Mouse (Mus musculus): ENCODE results near the gene Wfdc17. TPM values are rescaled to one million over a fixed set of nuclear protein-coding genes. Genes with fewer than 3 reads are reported as not detected.
A peak's percentile ranks its signal among the peaks of the same experiment; 100 is the strongest.

Wfdc17 gene
- total and polyA plus RNA-seq, 2 experiments from 2014 or later, result 1.1 TPM; not detected in 1

- Histone ChIP-seq H3K9ac (replicated peaks; ENCODE audit: low read length) (no peak overlapping the region), H3K36me3 (ENCODE audit: insufficient read depth, low read length) (no peaks in the 10 kb centered on the region), H3K4me3 (ENCODE audit: low read length) (no peak overlapping the region), H3K9me3 (ENCODE audit: low read length) (no peaks in the 10 kb centered on the region), H3K27me3 (ENCODE audit: insufficient read depth, low read length) (0 out of 2 replicates have a peak, but pooled peaks cover 12% of the 10 kb centered on the region), H3K4me2 (ENCODE audit: low read depth, low read length) (no peak overlapping the region), H3K27ac (no peak overlapping the region), H3K4me1 (ENCODE audit: insufficient read depth, low read length) (no peaks in the 10 kb centered on the region)
- no peak for TF ChIP-seq CTCF (IDR thresholded peaks at IDR 0.05; ENCODE audit: low read depth)
- 68% methylated on average over 4 of the region's 4 CpGs for WGBS
- DNase-seq (ENCODE audit: low spot score) (no peak), ATAC-seq (no peak)
Measured at GRCm38 (mm10) chr11:83746152-83746551, 42.4 kb downstream of the Wfdc17 start.

GRCm38 (mm10) chr11:83746681-83747080 is 42.9 kb downstream of the Wfdc17 start, which contains the start of gene Wfdc21:
Gene Wfdc21 (plus strand): TSS chr11:83746940.
- H3K4me1 ChIP-seq (ENCODE audit: insufficient read depth, low read length), result no peaks in the 10 kb centered on the region
- no peak within 1 kb of the TSS for H3K4me2 ChIP-seq (ENCODE audit: low read depth, low read length)
- ATAC-seq, result no peak
- H3K27me3 ChIP-seq (ENCODE audit: insufficient read depth, low read length), result 0 out of 2 replicates have a peak, but pooled peaks cover 17% of the 10 kb centered on the region
- no peaks in the 10 kb centered on the region for H3K9me3 ChIP-seq (ENCODE audit: low read length)
- no peak within 1 kb of the TSS for H3K4me3 ChIP-seq (ENCODE audit: low read length)
- WGBS, result 69% methylated on average over 5 of the region's 5 CpGs
- no peak within 1 kb of the TSS for H3K27ac ChIP-seq
- no peak for TF ChIP-seq CTCF (IDR thresholded peaks at IDR 0.05; ENCODE audit: low read depth)
- no peak for DNase-seq (ENCODE audit: low spot score)
- H3K36me3 ChIP-seq (ENCODE audit: insufficient read depth, low read length), result no peaks in the 10 kb centered on the region
- no peak within 1 kb of the TSS for H3K9ac ChIP-seq (replicated peaks; ENCODE audit: low read length)

DNA sequence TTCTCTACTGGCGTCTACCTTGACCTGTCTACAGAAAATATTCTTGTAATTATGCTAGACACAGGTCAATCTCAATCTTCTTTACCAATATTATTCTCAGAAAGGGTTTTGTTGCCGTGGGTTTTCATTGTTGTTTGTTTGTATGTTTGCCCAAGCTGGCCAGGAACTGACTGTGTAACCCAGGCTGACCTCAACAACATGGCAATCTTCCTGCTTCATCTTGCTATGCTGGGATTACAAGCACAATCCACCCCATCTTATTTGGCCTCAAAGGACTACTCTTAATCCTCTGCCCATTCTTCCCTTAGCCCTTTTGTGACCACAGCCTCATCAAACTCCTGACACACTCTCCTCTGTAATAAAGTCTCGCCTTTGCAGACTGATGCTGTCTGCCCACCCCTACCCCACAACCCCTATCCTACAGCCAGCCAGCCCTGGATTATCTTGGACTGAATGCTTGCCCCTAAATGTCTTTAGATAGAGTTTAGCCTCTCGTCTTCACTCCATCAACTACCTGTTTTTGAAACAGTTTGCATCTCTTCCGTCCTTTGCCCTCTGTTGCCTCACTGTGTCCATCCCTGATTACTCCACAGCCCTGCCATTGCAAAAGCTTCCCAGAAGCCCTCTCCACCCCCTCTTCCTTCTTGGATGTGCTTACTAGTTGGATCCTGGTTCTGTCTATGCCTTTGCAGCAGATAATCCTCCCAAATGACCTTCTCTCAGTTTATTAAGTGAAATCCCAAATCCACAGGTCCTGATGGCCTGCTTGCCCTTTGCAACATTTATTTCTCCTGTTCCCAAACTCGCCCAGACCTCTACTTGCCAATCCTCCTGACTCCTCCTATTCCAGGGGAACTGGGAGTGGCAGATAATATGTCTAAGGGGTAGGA is 43.8 kb downstream of the Wfdc17 start:
- H3K36me3 ChIP-seq (ENCODE audit: insufficient read depth, low read length), result no peaks in the 10 kb centered on the region
- no peak overlapping the region for H3K9ac ChIP-seq (replicated peaks; ENCODE audit: low read length)
- H3K4me1 ChIP-seq (ENCODE audit: insufficient read depth, low read length), result no peaks in the 10 kb centered on the region
- no peak overlapping the region for H3K4me3 ChIP-seq (ENCODE audit: low read length)
- no peaks in the 10 kb centered on the region for H3K9me3 ChIP-seq (ENCODE audit: low read length)
- 69% methylated on average over 6 of the region's 6 CpGs for WGBS
- H3K4me2 ChIP-seq (ENCODE audit: low read depth, low read length), result no peak overlapping the region
- TF ChIP-seq CTCF (IDR thresholded peaks at IDR 0.05; ENCODE audit: low read depth), result no peak
- no peak overlapping the region for H3K27ac ChIP-seq
- ATAC-seq (no peak), DNase-seq (ENCODE audit: low spot score) (no peak)
- H3K27me3 ChIP-seq (ENCODE audit: insufficient read depth, low read length), result 0 out of 2 replicates have a peak, but pooled peaks cover 17% of the 10 kb centered on the region

DNA sequence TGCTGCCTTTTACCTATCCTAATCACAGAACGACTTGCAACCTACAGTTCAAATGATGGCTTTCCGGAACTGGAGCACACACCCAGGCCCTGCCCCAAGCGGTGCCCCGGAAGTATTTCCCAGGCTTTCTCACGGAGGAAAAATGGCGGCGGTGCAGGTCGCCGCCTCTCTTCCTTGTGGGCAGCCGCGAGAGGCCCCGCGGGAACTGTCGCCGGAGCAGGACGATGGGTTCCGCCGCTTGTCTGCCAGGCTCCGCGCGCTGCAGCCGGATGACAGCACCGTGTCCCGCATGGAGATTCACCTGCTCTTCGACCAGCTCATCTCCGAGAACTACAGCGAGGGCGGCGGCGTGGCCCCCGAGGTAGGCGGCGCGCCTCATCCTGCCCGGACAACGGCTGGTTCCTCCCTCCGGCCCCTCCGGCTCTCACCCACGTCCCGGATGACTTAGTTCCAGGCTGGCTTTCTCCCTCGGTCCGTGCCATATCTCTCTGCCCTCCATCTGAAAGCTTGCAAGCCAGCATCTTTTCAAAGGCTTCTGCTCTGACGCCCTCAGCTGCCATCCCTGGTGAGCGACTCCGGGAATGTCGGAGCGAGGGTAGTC is 49.9 kb downstream of the Wfdc17 start, which contains the start of gene Heatr6:
TSS of gene Heatr6 (plus strand) at position 116 of the 601 bp plus-strand sequence.
- Histone ChIP-seq H3K9me3 (ENCODE audit: low read length) (no peaks in the 10 kb centered on the region), H3K4me1 (ENCODE audit: insufficient read depth, low read length) (0 out of 2 replicates have a peak, but pooled peaks cover 6% of the 10 kb centered on the region), H3K36me3 (ENCODE audit: insufficient read depth, low read length) (peaks cover 16% of the 10 kb centered on the region; the same call in 1 of the 2 replicates), H3K27me3 (ENCODE audit: insufficient read depth, low read length) (0 out of 2 replicates have a peak, but pooled peaks cover 12% of the 10 kb centered on the region), H3K4me3 (ENCODE audit: low read length) (peak within 1 kb of the TSS; percentile 85), H3K9ac (replicated peaks; ENCODE audit: low read length) (peak within 1 kb of the TSS; percentile 80), H3K4me2 (ENCODE audit: low read depth, low read length) (peak within 1 kb of the TSS; percentile 82), H3K27ac (peak within 1 kb of the TSS; percentile 92)
- TF ChIP-seq CTCF (IDR thresholded peaks at IDR 0.05; ENCODE audit: low read depth), result no peak; the same call in 1 of the 2 replicates
- ATAC-seq, result peak; percentile 98
- under 1% methylated on average over 47 of the region's 47 CpGs for WGBS
- DNase-seq (ENCODE audit: low spot score), result peak; percentile 97

GRCm38 (mm10) chr11:83754227-83754626 is 50.4 kb downstream of the Wfdc17 start:
- H3K4me2 ChIP-seq (ENCODE audit: low read depth, low read length), result peak overlapping the region; percentile 82
- 0 out of 2 replicates have a peak, but pooled peaks cover 6% of the 10 kb centered on the region for H3K4me1 ChIP-seq (ENCODE audit: insufficient read depth, low read length)
- peaks cover 21% of the 10 kb centered on the region for H3K36me3 ChIP-seq (ENCODE audit: insufficient read depth, low read length)
- DNase-seq (ENCODE audit: low spot score), result no peak
- 0 out of 2 replicates have a peak, but pooled peaks cover 6% of the 10 kb centered on the region for H3K27me3 ChIP-seq (ENCODE audit: insufficient read depth, low read length)
- H3K27ac ChIP-seq, result peak overlapping the region; percentile 92
- TF ChIP-seq CTCF (IDR thresholded peaks at IDR 0.05; ENCODE audit: low read depth), result no peak
- peak overlapping the region; percentile 85 for H3K4me3 ChIP-seq (ENCODE audit: low read length)
- H3K9me3 ChIP-seq (ENCODE audit: low read length), result no peaks in the 10 kb centered on the region
- H3K9ac ChIP-seq (replicated peaks; ENCODE audit: low read length), result peak overlapping the region; percentile 80
- 3% methylated on average over 8 of the region's 8 CpGs for WGBS
- peak; percentile 24; the same call in 1 of the 2 replicates for ATAC-seq

Other genes starting within 250 kb of the Wfdc17 start
- 8.7 and 9.1 TPM in 2 replicates for gene Mmp28, start 240.9 kb upstream of the Wfdc17 start, total RNA-seq (2014; rRNA removed)
- gene Mmp28, start 240.9 kb upstream of the Wfdc17 start, polyA plus RNA-seq (2015; fragmentation: Nextera tagmentation; extraction: Ambion mirVana), result 2.4 and 2.6 TPM in 2 replicates
- 14.4 and 22.3 TPM in 2 replicates for gene Taf15, start 230.9 kb upstream of the Wfdc17 start, total RNA-seq (2014; rRNA removed)
- 13.2 and 13.6 TPM in 2 replicates for gene Taf15, start 230.9 kb upstream of the Wfdc17 start, polyA plus RNA-seq (2015; fragmentation: Nextera tagmentation; extraction: Ambion mirVana)
- gene Heatr9, start 181.8 kb upstream of the Wfdc17 start, total RNA-seq (2014; rRNA removed), result not detected in 2 replicates
- not detected in 2 replicates for gene Heatr9, start 181.8 kb upstream of the Wfdc17 start, polyA plus RNA-seq (2015; fragmentation: Nextera tagmentation; extraction: Ambion mirVana)
- not detected in 2 replicates for gene Ccl5, start 173.5 kb upstream of the Wfdc17 start, total RNA-seq (2014; rRNA removed)
- gene Ccl5, start 173.5 kb upstream of the Wfdc17 start, polyA plus RNA-seq (2015; fragmentation: Nextera tagmentation; extraction: Ambion mirVana), result 0.38 TPM in 1 of 2 replicates, not detected in the other
- 0.97 and 1.9 TPM in 2 replicates for gene Ccl9, start 125.4 kb upstream of the Wfdc17 start, total RNA-seq (2014; rRNA removed)
- gene Ccl9, start 125.4 kb upstream of the Wfdc17 start, polyA plus RNA-seq (2015; fragmentation: Nextera tagmentation; extraction: Ambion mirVana), result 1.7 and 1.9 TPM in 2 replicates
- gene Ccl6, start 110.9 kb upstream of the Wfdc17 start, total RNA-seq (2014; rRNA removed), result 0.40 TPM in 1 of 2 replicates, not detected in the other
- gene Ccl6, start 110.9 kb upstream of the Wfdc17 start, polyA plus RNA-seq (2015; fragmentation: Nextera tagmentation; extraction: Ambion mirVana), result 3.3 and 3.7 TPM in 2 replicates
- gene Rpl9-ps1, start 58.4 kb upstream of the Wfdc17 start, total RNA-seq (2014; rRNA removed), result not detected in 2 replicates
- gene Rpl9-ps1, start 58.4 kb upstream of the Wfdc17 start, polyA plus RNA-seq (2015; fragmentation: Nextera tagmentation; extraction: Ambion mirVana), result not detected in 2 replicates
- 2.8 TPM in 1 of 2 replicates, not detected in the other for gene Ccl3, start 54.6 kb upstream of the Wfdc17 start, total RNA-seq (2014; rRNA removed)
- 1.4 TPM in 2 replicates for gene Ccl3, start 54.6 kb upstream of the Wfdc17 start, polyA plus RNA-seq (2015; fragmentation: Nextera tagmentation; extraction: Ambion mirVana)
- gene Ccl4, start 41.4 kb upstream of the Wfdc17 start, total RNA-seq (2014; rRNA removed), result not detected in 2 replicates
- gene Ccl4, start 41.4 kb upstream of the Wfdc17 start, polyA plus RNA-seq (2015; fragmentation: Nextera tagmentation; extraction: Ambion mirVana), result 0.39 and 0.77 TPM in 2 replicates
- 0.84 TPM in 1 of 2 replicates, not detected in the other for gene Wfdc18, start 5.0 kb downstream of the Wfdc17 start, total RNA-seq (2014; rRNA removed)
- not detected in 2 replicates for gene Wfdc18, start 5.0 kb downstream of the Wfdc17 start, polyA plus RNA-seq (2015; fragmentation: Nextera tagmentation; extraction: Ambion mirVana)
- gene Wfdc21, start 42.9 kb downstream of the Wfdc17 start, total RNA-seq (2014; rRNA removed), result not detected in 2 replicates
- 0.78 TPM in 1 of 2 replicates, not detected in the other for gene Wfdc21, start 42.9 kb downstream of the Wfdc17 start, polyA plus RNA-seq (2015; fragmentation: Nextera tagmentation; extraction: Ambion mirVana)
- 24.6 and 28.5 TPM in 2 replicates for gene Heatr6, start 49.7 kb downstream of the Wfdc17 start, total RNA-seq (2014; rRNA removed)
- gene Heatr6, start 49.7 kb downstream of the Wfdc17 start, polyA plus RNA-seq (2015; fragmentation: Nextera tagmentation; extraction: Ambion mirVana), result 25.8 and 26.2 TPM in 2 replicates
- gene Hnf1b, start 146.1 kb downstream of the Wfdc17 start, total RNA-seq (2014; rRNA removed), result not detected in 2 replicates
- gene Hnf1b, start 146.1 kb downstream of the Wfdc17 start, polyA plus RNA-seq (2015; fragmentation: Nextera tagmentation; extraction: Ambion mirVana), result 0.30 and 0.40 TPM in 2 replicates
- gene Ddx52, start 238.1 kb downstream of the Wfdc17 start, total RNA-seq (2014; rRNA removed), result 14.5 and 17.9 TPM in 2 replicates
- gene Ddx52, start 238.1 kb downstream of the Wfdc17 start, polyA plus RNA-seq (2015; fragmentation: Nextera tagmentation; extraction: Ambion mirVana), result 19.2 and 20.2 TPM in 2 replicates